In genomic region chr17:27851076-27851475, GRCm38 (mm10) we compare ENCODE assay signal across 15 mouse cellular contexts. TPM values are rescaled to one million over a fixed set of nuclear protein-coding genes. Genes with fewer than 3 reads are reported as not detected.
DNase-seq lines count a peak whose midpoint lies in the region; ATAC-seq lines count a peak whose summit lies in the region.
"Had no signal": no experiment of that assay in that cellular context is flagged by ENCODE, and none has a peak within 500 bp of the region (broad histone marks: within the 10 kb centered on the region; RNA-seq: fewer than 3 reads in every experiment).

No protein-coding gene starts in this region.

- peak overlapping the region; percentile 49 for H3K27ac ChIP-seq in heart, embryonic 12.5 days (ENCODE audit: poor library complexity, severe bottlenecking)
- H3K27ac ChIP-seq in heart, embryonic 11.5 days (ENCODE audit: low read depth, low read length), result no peak overlapping the region
- H3K27ac ChIP-seq in macrophage, result peak overlapping the region; percentile 90
- H3K27ac ChIP-seq: hindbrain, embryonic 13.5 days; lung, embryonic 15.5 days had no signal

- H3K27me3 ChIP-seq in heart, embryonic 12.5 days (replicated peaks), result no peaks in the 10 kb centered on the region
- no peaks in the 10 kb centered on the region for H3K27me3 ChIP-seq in heart, embryonic 11.5 days (ENCODE audit: control insufficient read depth, insufficient read depth, low read length)
- H3K27me3 ChIP-seq: hindbrain, embryonic 13.5 days; lung, embryonic 15.5 days had no signal

- H3K4me2 ChIP-seq in heart, embryonic 12.5 days, result no peak overlapping the region
- no peak overlapping the region for H3K4me2 ChIP-seq in heart, embryonic 11.5 days
- H3K4me2 ChIP-seq: hindbrain, embryonic 13.5 days; lung, embryonic 15.5 days had no signal

- H3K36me3 ChIP-seq in heart, embryonic 12.5 days, result peaks cover 69% of the 10 kb centered on the region
- H3K36me3 ChIP-seq in heart, embryonic 11.5 days (ENCODE audit: control insufficient read depth, insufficient read depth, low read length), result peaks cover 17% of the 10 kb centered on the region
- peaks cover 27% of the 10 kb centered on the region for H3K36me3 ChIP-seq in macrophage (ENCODE audit: inconsistent target)

- DNase-seq in adipocyte (ENCODE audit: low spot score), result peak; percentile 92
- DNase-seq in adrenal gland, postnatal 25 days, result peak; percentile 32
- DNase-seq in spleen, postnatal 10 days (ENCODE audit: low spot score in 2 of 2), result no peak
- no peak for DNase-seq in left cerebral cortex, adult 18-20 months (ENCODE audit: low spot score in 2 of 2)
- DNase-seq: cerebellum, adult 18-20 months; kidney, postnatal 25 days; layer of hippocampus, postnatal 36 days; thymus, adult 2 months had no signal

- H3K4me1 ChIP-seq in heart, embryonic 12.5 days (replicated peaks), result peaks cover 9% of the 10 kb centered on the region
- H3K4me1 ChIP-seq in heart, embryonic 11.5 days (ENCODE audit: control insufficient read depth, insufficient read depth, low read length), result no peaks in the 10 kb centered on the region
- H3K4me1 ChIP-seq: hindbrain, embryonic 13.5 days; lung, embryonic 15.5 days had no signal

- peak overlapping the region; percentile 37; the same call in 1 of the 2 replicates for H3K9ac ChIP-seq in heart, embryonic 12.5 days
- H3K9ac ChIP-seq in heart, embryonic 11.5 days (ENCODE audit: low read depth, low read length), result no peak overlapping the region
- H3K9ac ChIP-seq: hindbrain, embryonic 13.5 days; lung, embryonic 15.5 days had no signal

- 32% methylated on average over 3 of the region's 3 CpGs for WGBS in heart, embryonic 12.5 days
- 49% methylated on average over 3 of the region's 3 CpGs for WGBS in heart, embryonic 11.5 days (ENCODE audit: insufficient replicate concordance)
- 5% methylated on average over 3 of the region's 3 CpGs for WGBS in macrophage (ENCODE audit: missing documents)

- H3K79me2 ChIP-seq in macrophage (ENCODE audit: inconsistent target), result peaks cover 26% of the 10 kb centered on the region; the same call in 1 of the 2 replicates

- no peaks in the 10 kb centered on the region for H3K9me3 ChIP-seq in heart, embryonic 12.5 days (replicated peaks)
- H3K9me3 ChIP-seq in heart, embryonic 11.5 days (replicated peaks; ENCODE audit: control insufficient read depth, low read length), result no peaks in the 10 kb centered on the region
- H3K9me3 ChIP-seq: hindbrain, embryonic 13.5 days; lung, embryonic 15.5 days had no signal

- no peak overlapping the region for H3K4me3 ChIP-seq in heart, embryonic 12.5 days
- H3K4me3 ChIP-seq in heart, embryonic 11.5 days (ENCODE audit: low read depth, low read length), result no peak overlapping the region
- H3K4me3 ChIP-seq in macrophage (ENCODE audit: inconsistent target), result no peak overlapping the region
- H3K4me3 ChIP-seq: erythroblast, embryonic 14.5 days; hindbrain, embryonic 13.5 days; lung, embryonic 15.5 days had no signal

- ATAC-seq in heart, embryonic 12.5 days (ENCODE audit: insufficient number of reproducible peaks, low FRiP score), result no peak
- ATAC-seq in heart, embryonic 11.5 days (replicated peaks; ENCODE audit: insufficient number of reproducible peaks, low FRiP score, low TSS enrichment), result no peak
- ATAC-seq: intestine, postnatal 0 days had no signal

RNA-seq across cellular contexts. Expression of gene Uhrf1bp1, which starts 5.2 kb away (rescaled TPM):
- 6.4 and 7.2 TPM in 2 replicates for polyA plus RNA-seq in heart, embryonic 12.5 days (2016; fragmentation: Nextera tagmentation; extraction: Ambion mirVana)
- 3.8 and 4.1 TPM in 2 replicates for polyA plus RNA-seq in heart, embryonic 11.5 days (2014; fragmentation: Nextera tagmentation; extraction: Ambion mirVana)
- 31.7 and 32.3 TPM in 2 replicates for total RNA-seq in adrenal gland, postnatal 25 days (2021)
- 10 to 100 TPM in 18 of 26 experiments, 1 to 10 TPM in 8; 2.6 to 41.3 (median 22.1) TPM for total RNA-seq in macrophage (2018; cell fraction: chromatin; rRNA removed)
- total RNA-seq in macrophage (2018; cell fraction: cytosol; rRNA removed), result 10 to 100 TPM in 20 of 26 experiments, 1 to 10 TPM in 6; 5.9 to 20.1 (median 14.1) TPM
- total RNA-seq in macrophage (2018; cell fraction: nucleus; rRNA removed), result 10 to 100 TPM in 22 of 26 experiments, 1 to 10 TPM in 4; 6.4 to 34.6 (median 16.9) TPM
- 6.8 to 14.6 TPM (median 7.6 TPM) in 3 replicates for polyA plus RNA-seq in macrophage (2018)
- 10 to 100 TPM; 21.3 to 23.3 TPM for total RNA-seq in left cerebral cortex, adult 18-20 months (2021)

RNA-seq across cellular contexts. Expression of gene Snrpc, which starts 13.1 kb away (rescaled TPM):
- polyA plus RNA-seq in heart, embryonic 12.5 days (2016; fragmentation: Nextera tagmentation; extraction: Ambion mirVana), result 221 and 222 TPM in 2 replicates
- 226 and 242 TPM in 2 replicates for polyA plus RNA-seq in heart, embryonic 11.5 days (2014; fragmentation: Nextera tagmentation; extraction: Ambion mirVana)
- total RNA-seq in adrenal gland, postnatal 25 days (2021), result 86.4 and 87.9 TPM in 2 replicates
- 10 to 100 TPM in 23 of 26 experiments, 1 to 10 TPM in 3; 7.2 to 35.6 (median 18.9) TPM for total RNA-seq in macrophage (2018; cell fraction: chromatin; rRNA removed)
- total RNA-seq in macrophage (2018; cell fraction: cytosol; rRNA removed), result 100 to 1,000 TPM in 4 of 26 experiments, 10 to 100 TPM in 22; 66.0 to 112 (median 87.7) TPM
- total RNA-seq in macrophage (2018; cell fraction: nucleus; rRNA removed), result 10 to 100 TPM in 23 of 26 experiments, 1 to 10 TPM in 3; 7.8 to 37.8 (median 25.3) TPM
- polyA plus RNA-seq in macrophage (2018), result 84.2 to 113 TPM (median 89.9 TPM) in 3 replicates
- 10 to 100 TPM; 43.5 to 44.7 TPM for total RNA-seq in left cerebral cortex, adult 18-20 months (2021)

RNA-seq across cellular contexts. Expression of gene D17Wsu92e, which starts 30.6 kb away (rescaled TPM):
- 14.8 and 15.1 TPM in 2 replicates for polyA plus RNA-seq in heart, embryonic 12.5 days (2016; fragmentation: Nextera tagmentation; extraction: Ambion mirVana)
- polyA plus RNA-seq in heart, embryonic 11.5 days (2014; fragmentation: Nextera tagmentation; extraction: Ambion mirVana), result 11.8 and 12.5 TPM in 2 replicates
- total RNA-seq in adrenal gland, postnatal 25 days (2021), result 170 and 180 TPM in 2 replicates
- total RNA-seq in macrophage (2018; cell fraction: chromatin; rRNA removed), result 100 to 1,000 TPM in 20 of 26 experiments, 10 to 100 TPM in 6; 40.2 to 258 (median 128) TPM
- total RNA-seq in macrophage (2018; cell fraction: cytosol; rRNA removed), result 100 to 1,000 TPM in 25 of 26 experiments, 10 to 100 TPM in 1; 97.7 to 203 (median 138) TPM
- 100 to 1,000 TPM in 21 of 26 experiments, 10 to 100 TPM in 5; 64.2 to 259 (median 158) TPM for total RNA-seq in macrophage (2018; cell fraction: nucleus; rRNA removed)
- polyA plus RNA-seq in macrophage (2018), result 79.5 to 101 TPM (median 86.2 TPM) in 3 replicates
- total RNA-seq in left cerebral cortex, adult 18-20 months (2021), result 100 to 1,000 TPM; 221 to 223 TPM

RNA-seq across cellular contexts. Expression of gene Anks1, which starts 58.0 kb away (rescaled TPM):
- 11.5 and 12.1 TPM in 2 replicates for polyA plus RNA-seq in heart, embryonic 12.5 days (2016; fragmentation: Nextera tagmentation; extraction: Ambion mirVana)
- 5.5 and 6.9 TPM in 2 replicates for polyA plus RNA-seq in heart, embryonic 11.5 days (2014; fragmentation: Nextera tagmentation; extraction: Ambion mirVana)
- 34.0 and 35.0 TPM in 2 replicates for total RNA-seq in adrenal gland, postnatal 25 days (2021)
- total RNA-seq in macrophage (2018; cell fraction: chromatin; rRNA removed), result 100 to 1,000 TPM in 22 of 26 experiments, 10 to 100 TPM in 4; 38.3 to 296 (median 144) TPM
- total RNA-seq in macrophage (2018; cell fraction: cytosol; rRNA removed), result 10 to 100 TPM; 14.0 to 52.9 (median 29.3) TPM
- 100 to 1,000 TPM in 13 of 26 experiments, 10 to 100 TPM in 13; 34.3 to 144 (median 101) TPM for total RNA-seq in macrophage (2018; cell fraction: nucleus; rRNA removed)
- polyA plus RNA-seq in macrophage (2018), result 12.3 to 26.5 TPM (median 21.0 TPM) in 3 replicates
- 10 to 100 TPM; 39.5 to 44.5 TPM for total RNA-seq in left cerebral cortex, adult 18-20 months (2021)

RNA-seq across cellular contexts. Expression of gene Taf11, which starts 58.6 kb away (rescaled TPM):
- polyA plus RNA-seq in heart, embryonic 12.5 days (2016; fragmentation: Nextera tagmentation; extraction: Ambion mirVana), result 48.6 and 56.2 TPM in 2 replicates
- polyA plus RNA-seq in heart, embryonic 11.5 days (2014; fragmentation: Nextera tagmentation; extraction: Ambion mirVana), result 50.4 and 53.0 TPM in 2 replicates
- total RNA-seq in adrenal gland, postnatal 25 days (2021), result 24.4 and 34.9 TPM in 2 replicates
- total RNA-seq in macrophage (2018; cell fraction: chromatin; rRNA removed), result 10 to 100 TPM in 23 of 26 experiments, 1 to 10 TPM in 3; 6.5 to 90.9 (median 38.4) TPM
- 10 to 100 TPM; 20.8 to 41.0 (median 29.5) TPM for total RNA-seq in macrophage (2018; cell fraction: cytosol; rRNA removed)
- 10 to 100 TPM; 11.6 to 82.1 (median 32.2) TPM for total RNA-seq in macrophage (2018; cell fraction: nucleus; rRNA removed)
- 34.5 to 39.1 TPM (median 37.0 TPM) in 3 replicates for polyA plus RNA-seq in macrophage (2018)
- 10 to 100 TPM; 47.6 to 49.3 TPM for total RNA-seq in left cerebral cortex, adult 18-20 months (2021)

Comparison
In these comparisons a context has a peak if more than half of its experiments do, and no peak if none do; other contexts are left out.
1. DNase-seq: peak in adipocyte (single experiment) and adrenal gland, postnatal 25 days (single experiment); none in spleen, postnatal 10 days (0 of 2) and left cerebral cortex, adult 18-20 months (0 of 2).